Mouse (Mus musculus): ENCODE data around the gene Ascc1. TPM values are rescaled to one million over a fixed set of nuclear protein-coding genes. Genes with fewer than 3 reads are reported as not detected.

The Ascc1 gene
- 10 to 100 TPM; 42.8 to 45.1 TPM for polyA plus RNA-seq (2017; shearing (Covaris generic))

DNA sequence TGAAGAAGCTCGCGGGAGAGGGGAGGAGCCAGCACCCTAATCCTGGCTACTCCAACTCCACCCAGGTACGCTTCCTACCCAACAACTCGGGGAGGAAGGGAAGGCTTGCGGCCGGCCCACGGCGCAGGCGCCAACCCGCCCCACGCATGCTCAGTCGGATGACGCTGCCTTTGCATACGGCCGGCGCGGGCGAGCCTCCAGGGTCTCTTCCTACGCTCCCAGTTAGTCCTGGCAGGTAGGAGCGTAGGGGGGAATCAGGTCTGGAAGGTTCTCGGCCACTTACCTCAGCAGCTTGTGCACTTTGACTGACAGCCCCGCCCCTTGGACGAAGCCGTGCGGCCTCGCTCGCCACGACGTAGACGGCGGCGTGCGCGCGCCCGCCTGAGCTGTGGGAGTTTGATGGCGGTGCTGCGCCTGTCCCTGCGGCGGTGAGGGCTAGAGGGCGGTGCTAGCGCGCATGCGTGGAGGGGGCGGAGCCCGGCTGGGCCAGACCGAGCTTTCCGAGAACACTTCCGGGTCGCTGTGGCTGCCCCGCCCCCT is at the start of gene Ascc1, which contains the start of gene Anapc16:
TSS of gene Ascc1 (plus strand) at position 133 of the 540 bp plus-strand sequence.
TSS of gene Anapc16 (minus strand) at position 463 of the 540 bp plus-strand sequence.

GRCm38 (mm10) chr10:60106146-60106530 is 103.5 kb downstream of the Ascc1 start, which contains the start of gene Spock2:
Spock2 (plus strand) TSS chr10:60106219.

Other genes with a start within 250 kb of the Ascc1 start
- 10 to 100 TPM; 14.6 to 15.5 TPM for gene Dnajb12, start 123.2 kb upstream of the Ascc1 start, polyA plus RNA-seq (2017; shearing (Covaris generic))
- gene Ddit4, start 51.0 kb upstream of the Ascc1 start, polyA plus RNA-seq (2017; shearing (Covaris generic)): 100 to 1,000 TPM in 1 of 2 experiments, 10 to 100 TPM in 1; 48.2 to 123 TPM
- 100 to 1,000 TPM in 1 of 2 experiments, 10 to 100 TPM in 1; 97.1 to 170 TPM for gene Anapc16, start 330 bp downstream of the Ascc1 start, polyA plus RNA-seq (2017; shearing (Covaris generic))
- 1 to 10 TPM; 2.8 to 6.0 TPM for gene Spock2, start 103.4 kb downstream of the Ascc1 start, polyA plus RNA-seq (2017; shearing (Covaris generic))
- gene Chst3, start 216.5 kb downstream of the Ascc1 start, polyA plus RNA-seq (2017; shearing (Covaris generic)): under 1 TPM; 0.14 to 0.75 TPM